Mouse (Mus musculus) limb, embryonic 11.5 days (tissue): ENCODE data around the gene Nmur2. TPM values are rescaled to one million over a fixed set of nuclear protein-coding genes. Genes with fewer than 3 reads are reported as not detected.

ENCODE experiments used
- ATAC-seq: fragments of 200-750 bp; cut with Nextera tagmentation; 2 replicates; pipeline ENCODE4 v1.8.0; 2017; ENCODE audit warnings: low read depth; ENCODE audit not compliant: insufficient number of reproducible peaks, low FRiP score, low TSS enrichment
- DNase-seq: peaks from one replicate; pipeline ENCODE4 v3.0.0-alpha.2; 2015; ENCODE audit warnings: low spot score
- H3K27ac ChIP-seq: fragments of 300-500 bp; sonication (generic); replicated peaks from 2 replicates; pipeline ENCODE4 v1.5.1; 2014; ENCODE audit warnings: low read depth, mild to moderate bottlenecking, low read length
- H3K27me3 ChIP-seq: fragments of 300-500 bp; sonication (generic); 2 replicates; pipeline ENCODE4 v1.6.1; 2014; ENCODE audit warnings: mild to moderate bottlenecking, low read length, mixed read lengths; ENCODE audit not compliant: control insufficient read depth, insufficient read depth
- H3K36me3 ChIP-seq: fragments of 300-500 bp; sonication (generic); 2 replicates; pipeline ENCODE4 v1.6.1; 2014; ENCODE audit warnings: mild to moderate bottlenecking, low read length, moderate library complexity, mixed read lengths; ENCODE audit not compliant: control insufficient read depth, insufficient read depth
- H3K4me1 ChIP-seq: fragments of 300-500 bp; sonication (generic); 2 replicates; pipeline ENCODE4 v1.6.1; 2014; ENCODE audit warnings: low read length, mixed read lengths; ENCODE audit not compliant: control insufficient read depth, insufficient read depth
- H3K4me2 ChIP-seq: fragments of 300-500 bp; sonication (generic); 2 replicates; pipeline ENCODE4 v1.6.1; 2014; ENCODE audit warnings: low read depth, mild to moderate bottlenecking, moderate library complexity; ENCODE audit not compliant: severe bottlenecking
- H3K4me3 ChIP-seq: fragments of 300-500 bp; sonication (generic); 2 replicates; pipeline ENCODE4 v1.5.1; 2014; ENCODE audit warnings: low read depth, low read length
- H3K9ac ChIP-seq: fragments of 300-500 bp; sonication (generic); 2 replicates; pipeline ENCODE4 v1.6.1; 2014; ENCODE audit warnings: mild to moderate bottlenecking, low read length
- H3K9me3 ChIP-seq: fragments of 300-500 bp; sonication (generic); 2 replicates; pipeline ENCODE4 v1.6.1; 2016; ENCODE audit warnings: low read length; ENCODE audit not compliant: control insufficient read depth
- WGBS: fragments of 180-500 bp; shearing (Covaris S2); extraction: QIAGEN DNeasy Blood & Tissue Kit; methylation state at CpG from one replicate; pipeline ENCODE4 v1.1.7; 2014; 5-methylcytosine and 5-hydroxymethylcytosine counted together
- polyA plus RNA-seq: library from polyadenylated mRNA; unstranded; fragments of >200 nt; fragmentation: Nextera tagmentation; extraction: Ambion mirVana; gene quantifications from 2 replicates; pipeline ENCODE4 v1.2.1, GENCODE M21; 2014

Nmur2 gene
- polyA plus RNA-seq, 1 experiment from 2014 or later, result not detected

- H3K4me1 ChIP-seq, result no peaks in the 10 kb centered on the region
- no peak overlapping the region for H3K27ac ChIP-seq
- H3K4me3 ChIP-seq, result no peak overlapping the region
- DNase-seq (no peak), ATAC-seq (no peak)
- 59% methylated on average over 1 of the region's 1 CpGs for WGBS
- no peak overlapping the region for H3K9ac ChIP-seq
- H3K9me3 ChIP-seq, result no peaks in the 10 kb centered on the region
- H3K4me2 ChIP-seq, result no peak overlapping the region
- no peaks in the 10 kb centered on the region for H3K36me3 ChIP-seq
- H3K27me3 ChIP-seq, result no peaks in the 10 kb centered on the region
These were observed 59.2 kb downstream of the Nmur2 start for GRCm38 (mm10) chr11:55981656-55982055.

- Histone ChIP-seq H3K27me3 (no peaks in the 10 kb centered on the region), H3K4me3 (no peak overlapping the region), H3K27ac (no peak overlapping the region), H3K36me3 (no peaks in the 10 kb centered on the region), H3K4me2 (no peak overlapping the region), H3K4me1 (no peaks in the 10 kb centered on the region), H3K9me3 (no peaks in the 10 kb centered on the region), H3K9ac (no peak overlapping the region)
- ATAC-seq (no peak), DNase-seq (no peak)
- WGBS, result 85% methylated on average over 6 of the region's 6 CpGs
These were observed 62.7 kb downstream of the Nmur2 start for GRCm38 (mm10) chr11:55978146-55978545.
